Mouse (Mus musculus) intestine, embryonic 15.5 days (tissue): ENCODE data around the gene Gm10309. TPM values are rescaled to one million over a fixed set of nuclear protein-coding genes. Genes with fewer than 3 reads are reported as not detected.

Experiments
- ATAC-seq: fragments of 200-750 bp; cut with Nextera tagmentation; 2 replicates; pipeline ENCODE4 v1.8.0; 2017; ENCODE audit warnings: moderate TSS enrichment, moderate library complexity
- H3K27ac ChIP-seq: fragments of 300-500 bp; sonication (generic); 2 replicates; pipeline ENCODE4 v1.5.1; 2015; ENCODE audit warnings: mild to moderate bottlenecking, inconsistent platforms
- H3K27me3 ChIP-seq: fragments of 300-500 bp; sonication (generic); replicated peaks from 2 replicates; pipeline ENCODE4 v1.6.1; 2015; ENCODE audit warnings: inconsistent platforms
- H3K36me3 ChIP-seq: fragments of 300-500 bp; sonication (generic); 2 replicates; pipeline ENCODE4 v1.6.1; 2015; ENCODE audit warnings: inconsistent platforms
- H3K4me1 ChIP-seq: fragments of 300-500 bp; sonication (generic); replicated peaks from 2 replicates; pipeline ENCODE4 v1.6.1; 2015; ENCODE audit warnings: inconsistent platforms
- H3K4me2 ChIP-seq: fragments of 300-500 bp; sonication (generic); replicated peaks from 2 replicates; pipeline ENCODE4 v1.6.1; 2015; ENCODE audit warnings: mild to moderate bottlenecking, inconsistent platforms
- H3K4me3 ChIP-seq: fragments of 300-500 bp; sonication (generic); replicated peaks from 2 replicates; pipeline ENCODE4 v1.5.1; 2015; ENCODE audit warnings: inconsistent platforms
- H3K9ac ChIP-seq: fragments of 300-500 bp; sonication (generic); 2 replicates; pipeline ENCODE4 v1.6.1; 2015; ENCODE audit warnings: inconsistent platforms
- H3K9me3 ChIP-seq: fragments of 300-500 bp; sonication (generic); 2 replicates; pipeline ENCODE4 v1.6.1; 2016; ENCODE audit warnings: inconsistent platforms
- WGBS: fragments of 180-500 bp; shearing (Covaris S2); methylation state at CpG from one replicate; pipeline ENCODE4 v1.1.7; 2015; 5-methylcytosine and 5-hydroxymethylcytosine counted together
- polyA plus RNA-seq: library from polyadenylated mRNA; unstranded; fragments of >200 nt; fragmentation: Nextera tagmentation; extraction: Ambion mirVana; gene quantifications from 2 replicates; pipeline ENCODE4 v1.2.1, GENCODE M21; 2015

Gene Gm10309
- polyA plus RNA-seq, 1 experiment from 2014 or later, result 0.16 TPM

DNA sequence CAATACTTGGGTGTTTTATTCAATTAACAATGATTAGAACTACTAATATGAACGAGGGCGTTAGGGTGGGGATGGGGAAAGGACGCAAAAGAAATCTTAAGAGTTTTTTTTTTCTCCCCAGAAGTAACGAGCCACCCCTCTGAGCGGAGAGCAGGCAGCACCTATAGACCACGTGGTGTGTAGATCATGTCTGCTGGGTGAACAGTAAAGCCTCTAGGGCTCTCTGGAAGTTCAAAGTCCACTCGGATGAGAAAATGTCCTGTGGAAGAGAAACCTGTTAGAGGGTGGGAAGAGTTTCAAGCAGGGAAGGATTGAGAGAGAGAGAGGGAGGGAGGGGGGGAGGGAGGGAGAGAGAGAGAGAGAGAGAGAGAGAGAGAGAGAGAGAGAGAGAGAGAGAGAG lies 38.6 kb downstream of the Gm10309 start:
- WGBS, result 71% methylated on average over 7 of the region's 7 CpGs
- H3K4me2 ChIP-seq, result no peak overlapping the region
- H3K36me3 ChIP-seq, result no peaks in the 10 kb centered on the region
- no peak overlapping the region for H3K27ac ChIP-seq
- peaks cover 28% of the 10 kb centered on the region for H3K4me1 ChIP-seq
- no peaks in the 10 kb centered on the region for H3K9me3 ChIP-seq
- ATAC-seq, result peak; percentile 63
- H3K27me3 ChIP-seq, result no peaks in the 10 kb centered on the region
- no peak overlapping the region for H3K9ac ChIP-seq
- H3K4me3 ChIP-seq, result no peak overlapping the region

DNA sequence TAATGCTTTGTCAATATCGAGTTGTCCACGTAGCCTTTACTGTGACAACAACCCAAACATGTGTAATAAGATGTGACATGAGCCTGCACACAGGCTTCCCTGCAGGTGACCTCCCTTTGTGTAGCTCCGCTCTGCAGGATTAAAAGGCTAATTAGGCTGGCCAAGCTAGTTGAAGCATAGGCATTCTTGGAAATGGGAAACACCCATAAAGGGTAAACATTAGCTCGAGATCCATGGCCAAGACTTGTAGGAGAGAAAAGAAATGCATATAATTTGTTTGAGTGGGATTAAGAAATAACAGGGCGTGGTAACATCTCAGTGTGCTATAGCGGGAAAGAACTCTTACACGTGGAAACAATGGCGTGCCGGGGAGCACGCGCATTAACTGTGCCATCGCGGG lies 39.2 kb downstream of the Gm10309 start:
- peak; percentile 63 for ATAC-seq
- no peaks in the 10 kb centered on the region for H3K27me3 ChIP-seq
- no peak overlapping the region for H3K4me2 ChIP-seq
- no peak overlapping the region for H3K9ac ChIP-seq
- no peaks in the 10 kb centered on the region for H3K9me3 ChIP-seq
- 80% methylated on average over 13 of the region's 13 CpGs for WGBS
- H3K27ac ChIP-seq, result no peak overlapping the region
- H3K36me3 ChIP-seq, result no peaks in the 10 kb centered on the region
- no peak overlapping the region for H3K4me3 ChIP-seq
- H3K4me1 ChIP-seq, result peaks cover 28% of the 10 kb centered on the region

- 65% methylated on average over 16 of the region's 16 CpGs for WGBS
- no peaks in the 10 kb centered on the region for H3K36me3 ChIP-seq
- H3K9ac ChIP-seq, result no peak overlapping the region
- H3K27ac ChIP-seq, result no peak overlapping the region
- H3K9me3 ChIP-seq, result no peaks in the 10 kb centered on the region
- H3K4me2 ChIP-seq, result no peak overlapping the region
- no peaks in the 10 kb centered on the region for H3K27me3 ChIP-seq
- peak; percentile 58 for ATAC-seq
- H3K4me3 ChIP-seq, result no peak overlapping the region
- peaks cover 28% of the 10 kb centered on the region for H3K4me1 ChIP-seq
These were observed 40.2 kb downstream of the Gm10309 start for GRCm38 (mm10) chr17:86464689-86465363.

DNA sequence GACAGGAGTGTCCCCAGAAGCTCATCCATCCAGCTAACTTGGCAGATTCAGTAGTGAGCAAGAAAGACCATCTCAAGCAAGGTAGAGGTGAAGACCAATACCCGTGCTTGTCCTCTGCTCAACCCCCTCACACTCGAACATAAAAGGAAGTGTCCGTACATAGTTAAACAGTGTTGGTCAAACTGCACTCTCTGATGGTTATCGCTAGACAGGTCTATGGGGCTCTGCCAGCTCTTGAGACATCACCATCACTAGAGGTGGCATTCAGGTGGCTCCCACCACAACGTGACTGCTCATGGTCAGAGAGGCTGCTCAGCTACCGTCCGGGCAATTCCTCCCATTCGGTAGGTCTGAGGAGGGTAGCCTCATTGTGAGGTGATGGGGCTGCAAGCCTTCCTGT lies 40.8 kb downstream of the Gm10309 start:
- WGBS, result 78% methylated on average over 8 of the region's 8 CpGs
- no peak overlapping the region for H3K4me2 ChIP-seq
- H3K27ac ChIP-seq, result no peak overlapping the region
- H3K4me1 ChIP-seq, result peaks cover 28% of the 10 kb centered on the region
- no peaks in the 10 kb centered on the region for H3K36me3 ChIP-seq
- no peaks in the 10 kb centered on the region for H3K9me3 ChIP-seq
- 0 out of 2 replicates have a peak, but pooled peaks have one; percentile 1 for ATAC-seq
- H3K4me3 ChIP-seq, result no peak overlapping the region
- H3K9ac ChIP-seq, result no peak overlapping the region
- no peaks in the 10 kb centered on the region for H3K27me3 ChIP-seq

- Histone ChIP-seq H3K36me3 (no peaks in the 10 kb centered on the region), H3K27me3 (no peaks in the 10 kb centered on the region), H3K4me2 (no peak overlapping the region), H3K4me1 (peaks cover 28% of the 10 kb centered on the region), H3K4me3 (no peak overlapping the region), H3K9ac (no peak overlapping the region), H3K27ac (no peak overlapping the region), H3K9me3 (no peaks in the 10 kb centered on the region)
- 63% methylated on average over 3 of the region's 3 CpGs for WGBS
- ATAC-seq, result no peak
These were observed 41.7 kb downstream of the Gm10309 start for GRCm38 (mm10) chr17:86463369-86463768.

- no peak for ATAC-seq
- H3K27me3 ChIP-seq, result no peaks in the 10 kb centered on the region
- H3K9ac ChIP-seq, result no peak overlapping the region
- H3K4me2 ChIP-seq, result no peak overlapping the region
- H3K27ac ChIP-seq, result no peak overlapping the region
- H3K9me3 ChIP-seq, result no peaks in the 10 kb centered on the region
- H3K36me3 ChIP-seq, result no peaks in the 10 kb centered on the region
- peaks cover 14% of the 10 kb centered on the region for H3K4me1 ChIP-seq
- WGBS, result 71% methylated on average over 17 of the region's 17 CpGs
- H3K4me3 ChIP-seq, result no peak overlapping the region
These were observed 44.2 kb downstream of the Gm10309 start for GRCm38 (mm10) chr17:86460645-86461430.

DNA sequence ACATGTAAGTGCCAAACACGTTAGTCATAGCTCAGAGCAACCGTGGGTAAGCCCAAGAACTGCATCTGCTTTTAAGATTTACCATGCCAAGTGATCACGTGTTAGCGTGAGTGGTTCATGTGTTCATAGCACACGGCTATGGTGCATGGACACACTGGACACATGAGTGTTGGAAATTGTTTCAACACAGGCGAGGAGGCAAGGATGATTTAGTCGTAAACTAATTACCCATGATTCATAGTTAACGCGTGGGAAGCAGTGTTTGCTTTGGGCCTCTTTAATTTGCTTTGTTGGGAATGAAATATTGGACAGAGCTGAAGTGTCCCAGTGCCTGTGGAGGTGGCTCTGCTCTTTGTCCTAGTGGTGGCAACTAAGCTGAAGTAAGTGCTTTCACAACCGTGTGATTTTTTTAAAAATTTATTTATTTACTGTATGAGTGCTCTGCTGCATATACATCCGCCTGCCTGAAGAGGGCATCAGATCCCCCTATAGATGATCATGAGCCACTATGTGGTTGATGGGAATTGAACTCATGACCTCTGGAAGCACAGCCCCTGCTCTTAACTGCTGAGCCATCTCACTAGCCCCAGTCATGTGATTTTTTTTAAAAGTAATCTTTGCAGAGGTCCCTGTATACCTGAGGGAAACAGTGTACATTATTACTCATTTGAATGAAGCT lies 46.6 kb downstream of the Gm10309 start:
- Histone ChIP-seq H3K27ac (no peak overlapping the region), H3K4me3 (no peak overlapping the region), H3K27me3 (no peaks in the 10 kb centered on the region), H3K9ac (no peak overlapping the region), H3K9me3 (no peaks in the 10 kb centered on the region), H3K36me3 (no peaks in the 10 kb centered on the region), H3K4me1 (no peaks in the 10 kb centered on the region), H3K4me2 (no peak overlapping the region)
- WGBS, result 73% methylated on average over 11 of the region's 11 CpGs
- ATAC-seq, result no peak

DNA sequence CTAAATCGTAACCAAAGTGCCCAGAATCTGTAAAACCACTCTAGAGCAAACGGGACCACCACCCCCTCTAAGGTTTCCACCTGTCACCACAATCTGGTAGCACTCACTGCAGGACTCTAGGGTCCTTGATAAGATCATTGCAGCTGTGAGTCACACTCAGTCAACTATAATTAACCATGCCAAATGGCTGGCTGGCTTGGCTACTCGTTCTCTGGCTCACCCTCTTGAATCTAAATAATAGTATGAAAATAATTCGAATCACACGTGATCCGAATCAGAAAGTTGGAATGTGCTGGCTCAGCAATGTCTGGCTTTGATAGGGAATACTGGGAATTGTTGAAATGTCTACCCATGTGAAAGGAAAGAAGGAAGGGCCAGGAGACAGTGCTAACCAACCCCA lies 48.5 kb downstream of the Gm10309 start:
- 80% methylated on average over 6 of the region's 6 CpGs for WGBS
- Histone ChIP-seq H3K4me1 (no peaks in the 10 kb centered on the region), H3K4me2 (no peak overlapping the region)

DNA sequence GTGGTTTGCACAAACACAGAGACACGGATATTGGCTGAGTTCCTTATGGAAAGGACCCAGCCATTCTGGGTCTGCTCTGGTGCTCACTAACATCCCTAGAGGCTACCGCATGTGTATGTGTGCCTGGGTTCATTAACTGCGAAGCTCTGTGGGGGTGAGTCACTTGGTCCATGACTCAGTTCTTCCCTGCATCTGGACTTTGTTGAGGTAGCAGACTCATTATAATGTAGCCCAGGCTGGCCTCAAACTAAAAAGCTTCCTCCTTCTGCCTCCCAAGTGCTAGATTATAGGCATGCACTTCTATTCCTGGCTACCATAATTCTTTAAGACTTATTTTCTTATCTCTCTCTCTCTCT lies 50.7 kb downstream of the Gm10309 start:
- H3K4me1 ChIP-seq, result no peaks in the 10 kb centered on the region
- H3K4me3 ChIP-seq, result no peak overlapping the region
- peak; percentile 17; the same call in 1 of the 2 replicates for ATAC-seq
- H3K27me3 ChIP-seq, result no peaks in the 10 kb centered on the region
- H3K27ac ChIP-seq, result 0 out of 2 replicates have a peak overlapping the region, but pooled peaks have one; percentile 48
- H3K9ac ChIP-seq, result no peak overlapping the region
- WGBS, result 75% methylated on average over 3 of the region's 3 CpGs
- no peak overlapping the region for H3K4me2 ChIP-seq
- no peaks in the 10 kb centered on the region for H3K9me3 ChIP-seq
- no peaks in the 10 kb centered on the region for H3K36me3 ChIP-seq

More for the DNA sequence above, 48.5 kb downstream of the Gm10309 start:
- ATAC-seq, result no peak
- no peaks in the 10 kb centered on the region for H3K9me3 ChIP-seq
- H3K9ac ChIP-seq, result no peak overlapping the region
- H3K4me3 ChIP-seq, result no peak overlapping the region
- no peaks in the 10 kb centered on the region for H3K27me3 ChIP-seq
- H3K36me3 ChIP-seq, result no peaks in the 10 kb centered on the region
- H3K27ac ChIP-seq, result no peak overlapping the region

- Histone ChIP-seq H3K9ac (no peak overlapping the region), H3K4me1 (no peaks in the 10 kb centered on the region), H3K27ac (0 out of 2 replicates have a peak overlapping the region, but pooled peaks have one; percentile 48), H3K4me3 (no peak overlapping the region), H3K9me3 (no peaks in the 10 kb centered on the region), H3K27me3 (no peaks in the 10 kb centered on the region), H3K36me3 (no peaks in the 10 kb centered on the region), H3K4me2 (peak overlapping the region; percentile 26; the same call in 1 of the 2 replicates)
- peak; percentile 90 for ATAC-seq
- 51% methylated on average over 14 of the region's 14 CpGs for WGBS
These were observed 51.2 kb downstream of the Gm10309 start for GRCm38 (mm10) chr17:86453673-86454350.

- Histone ChIP-seq H3K36me3 (no peaks in the 10 kb centered on the region), H3K27me3 (no peaks in the 10 kb centered on the region), H3K9ac (no peak overlapping the region), H3K4me1 (no peaks in the 10 kb centered on the region), H3K4me3 (no peak overlapping the region), H3K4me2 (no peak overlapping the region), H3K9me3 (no peaks in the 10 kb centered on the region), H3K27ac (no peak overlapping the region)
- 71% methylated on average over 4 of the region's 4 CpGs for WGBS
- no peak for ATAC-seq
These were observed 52.1 kb downstream of the Gm10309 start for GRCm38 (mm10) chr17:86452934-86453333.
